Mouse (Mus musculus): ENCODE measurements at regions not wholly inside any gene's neighbourhood (a gene's known extent, or its start where the extent isn't known, plus 50 kb on each side); places are given as distances from the start of the nearest gene placed in this dataset.

GRCm38 (mm10) chr3:147999330-147999953 lies 990.9 kb downstream of the Adgrl2 start:
- ATAC-seq (replicated peaks; ENCODE audit: poor library complexity) = no peak

- ATAC-seq (replicated peaks; ENCODE audit: poor library complexity) = no peak
These were observed 998.6 kb downstream of the Adgrl2 start for GRCm38 (mm10) chr3:147991738-147992137.

- ATAC-seq (replicated peaks; ENCODE audit: poor library complexity) = no peak
These were observed 999.5 kb downstream of the Adgrl2 start for GRCm38 (mm10) chr3:147990831-147991230.

- ATAC-seq (replicated peaks; ENCODE audit: poor library complexity) = no peak
These were observed 1007.5 kb downstream of the Adgrl2 start for GRCm38 (mm10) chr3:147982831-147983230.

GRCm38 (mm10) chr3:147981621-147982020 lies 1008.7 kb downstream of the Adgrl2 start:
- no peak for ATAC-seq (replicated peaks; ENCODE audit: poor library complexity)

GRCm38 (mm10) chr3:147976579-147976978 lies 1013.8 kb downstream of the Adgrl2 start:
- ATAC-seq (replicated peaks; ENCODE audit: poor library complexity) = no peak

GRCm38 (mm10) chr3:147976069-147976468 lies 1014.3 kb downstream of the Adgrl2 start:
- ATAC-seq (replicated peaks; ENCODE audit: poor library complexity) = no peak

- no peak for ATAC-seq (replicated peaks; ENCODE audit: poor library complexity)
These were observed 1014.9 kb downstream of the Adgrl2 start for GRCm38 (mm10) chr3:147975500-147975899.

GRCm38 (mm10) chr3:147974515-147974914 lies 1015.8 kb downstream of the Adgrl2 start:
- no peak for ATAC-seq (replicated peaks; ENCODE audit: poor library complexity)

GRCm38 (mm10) chr3:147968271-147968670 lies 1022.1 kb downstream of the Adgrl2 start:
- ATAC-seq (replicated peaks; ENCODE audit: poor library complexity) = no peak

- ATAC-seq (replicated peaks; ENCODE audit: poor library complexity) = no peak
These were observed 1022.5 kb downstream of the Adgrl2 start for GRCm38 (mm10) chr3:147967866-147968265.

- ATAC-seq (replicated peaks; ENCODE audit: poor library complexity) = no peak
These were observed 1023.1 kb downstream of the Adgrl2 start for GRCm38 (mm10) chr3:147967261-147967660.

- ATAC-seq (replicated peaks; ENCODE audit: poor library complexity) = no peak
These were observed 1023.5 kb downstream of the Adgrl2 start for GRCm38 (mm10) chr3:147966827-147967226.

- no peak for ATAC-seq (replicated peaks; ENCODE audit: poor library complexity)
These were observed 1024.0 kb downstream of the Adgrl2 start for GRCm38 (mm10) chr3:147966379-147966778.

- no peak for ATAC-seq (replicated peaks; ENCODE audit: poor library complexity)
These were observed 1026.5 kb downstream of the Adgrl2 start for GRCm38 (mm10) chr3:147963698-147964476.

- no peak for ATAC-seq (replicated peaks; ENCODE audit: poor library complexity)
These were observed 1042.2 kb downstream of the Adgrl2 start for GRCm38 (mm10) chr3:147948041-147948592.

GRCm38 (mm10) chr3:147943314-147943713 lies 1047.0 kb downstream of the Adgrl2 start:
- ATAC-seq (replicated peaks; ENCODE audit: poor library complexity) = no peak

- ATAC-seq (replicated peaks; ENCODE audit: poor library complexity) = no peak
These were observed 1059.5 kb downstream of the Adgrl2 start for GRCm38 (mm10) chr3:147930811-147931251.

GRCm38 (mm10) chr3:147920181-147920580 lies 1068.0 kb downstream of the Ttll7 start:
- no peak for ATAC-seq (replicated peaks; ENCODE audit: poor library complexity)

- ATAC-seq (replicated peaks; ENCODE audit: poor library complexity) = no peak
These were observed 1067.5 kb downstream of the Ttll7 start for GRCm38 (mm10) chr3:147919701-147920100.

GRCm38 (mm10) chr3:147919146-147919545 lies 1067.0 kb downstream of the Ttll7 start:
- ATAC-seq (replicated peaks; ENCODE audit: poor library complexity) = no peak

GRCm38 (mm10) chr3:147896751-147897150 lies 1044.6 kb downstream of the Ttll7 start:
- no peak for ATAC-seq (replicated peaks; ENCODE audit: poor library complexity)

Measured in megakaryocyte progenitor cell, adult 5-6 weeks (primary cell).